Mouse (Mus musculus): Measurements from ENCODE around the gene Galntl6.

- TF ChIP-seq ZC3H11A (IDR thresholded peaks at IDR 0.05; ENCODE audit: low read depth, low read length) (no peak), USF2 (conservative IDR thresholded peaks at IDR 0.05; ENCODE audit: low read depth, low read length) (no peak), JUND (conservative IDR thresholded peaks at IDR 0.05; ENCODE audit: low read depth, low read length) (no peak), CTCF (conservative IDR thresholded peaks at IDR 0.05 in 1 of 2, IDR thresholded peaks at IDR 0.05 in 1 of 2; ENCODE audit: low read depth in 2 of 2, low read length in 2 of 2) (no peak), ZNF384 (IDR thresholded peaks at IDR 0.05; ENCODE audit: low read depth, low read length) (no peak), USF1 (IDR thresholded peaks at IDR 0.05; ENCODE audit: low read depth, low read length) (no peak)
Observed at GRCm38 (mm10) chr8:57958121-57958901, 954.1 kb downstream of the Galntl6 start.

Measured in CH12.LX (cell line).